Mouse (Mus musculus): ENCODE measurements at regions not wholly inside any gene's neighbourhood (a gene's known extent, or its start where the extent isn't known, plus 50 kb on each side); places are given as distances from the start of the nearest gene placed in this dataset.
"Not testable (repeated sequence)": the region's sequence is repeated elsewhere in the genome, so short reads cannot be mapped to it uniquely, and the experiment has no call there.

GRCm38 (mm10) chr14:18468611-18469010 lies 137.0 kb upstream of the Ube2e1 start:
- no peaks in the 10 kb centered on the region for H3K9me3 ChIP-seq (ENCODE audit: control insufficient read depth, low read length)
- ATAC-seq (ENCODE audit: low FRiP score), result no peak
- WGBS, result 85% methylated on average over 3 of the region's 3 CpGs

GRCm38 (mm10) chr14:18466864-18467263 lies 135.2 kb upstream of the Ube2e1 start:
- not testable (repeated sequence) for ATAC-seq (ENCODE audit: low FRiP score); H3K4me2 ChIP-seq (replicated peaks); DNase-seq (ENCODE audit: low spot score); H3K27me3 ChIP-seq (ENCODE audit: control insufficient read depth, insufficient read depth, low read length); H3K9ac ChIP-seq; H3K4me1 ChIP-seq (replicated peaks; ENCODE audit: control insufficient read depth, insufficient read depth, low read length); H3K36me3 ChIP-seq (replicated peaks; ENCODE audit: control insufficient read depth, insufficient read depth); H3K9me3 ChIP-seq (ENCODE audit: control insufficient read depth, low read length); H3K4me3 ChIP-seq (replicated peaks; ENCODE audit: low read length); H3K27ac ChIP-seq
- 68% methylated on average over 4 of the region's 4 CpGs for WGBS

More at GRCm38 (mm10) chr14:18468611-18469010, 137.0 kb upstream of the Ube2e1 start:
- H3K4me1 ChIP-seq (replicated peaks; ENCODE audit: control insufficient read depth, insufficient read depth, low read length), result no peaks in the 10 kb centered on the region
- no peak overlapping the region for H3K27ac ChIP-seq
- H3K4me2 ChIP-seq (replicated peaks), result no peak overlapping the region
- H3K27me3 ChIP-seq (ENCODE audit: control insufficient read depth, insufficient read depth, low read length), result no peaks in the 10 kb centered on the region
- no peak for DNase-seq (ENCODE audit: low spot score)
- H3K4me3 ChIP-seq (replicated peaks; ENCODE audit: low read length), result no peak overlapping the region
- no peaks in the 10 kb centered on the region for H3K36me3 ChIP-seq (replicated peaks; ENCODE audit: control insufficient read depth, insufficient read depth)
- no peak overlapping the region for H3K9ac ChIP-seq

GRCm38 (mm10) chr14:18464199-18464598 lies 132.5 kb upstream of the Ube2e1 start:
- 25% methylated on average over 5 of the region's 5 CpGs for WGBS
- H3K9ac ChIP-seq, result not testable (repeated sequence)

GRCm38 (mm10) chr14:18463230-18463873 lies 131.7 kb upstream of the Ube2e1 start:
- Histone ChIP-seq H3K36me3 (replicated peaks; ENCODE audit: control insufficient read depth, insufficient read depth) (no peaks in the 10 kb centered on the region), H3K27me3 (ENCODE audit: control insufficient read depth, insufficient read depth, low read length) (no peaks in the 10 kb centered on the region), H3K27ac (no peak overlapping the region), H3K9me3 (ENCODE audit: control insufficient read depth, low read length) (no peaks in the 10 kb centered on the region), H3K4me3 (replicated peaks; ENCODE audit: low read length) (no peak overlapping the region), H3K4me2 (replicated peaks) (0 out of 2 replicates have a peak overlapping the region, but pooled peaks have one; percentile 7), H3K9ac (no peak overlapping the region), H3K4me1 (replicated peaks; ENCODE audit: control insufficient read depth, insufficient read depth, low read length) (no peaks in the 10 kb centered on the region)
- DNase-seq (ENCODE audit: low spot score), result no peak
- no peak for ATAC-seq (ENCODE audit: low FRiP score)
- 42% methylated on average over 14 of the region's 14 CpGs for WGBS

More at GRCm38 (mm10) chr14:18464199-18464598, 132.5 kb upstream of the Ube2e1 start:
- H3K36me3 ChIP-seq (replicated peaks; ENCODE audit: control insufficient read depth, insufficient read depth); ATAC-seq (ENCODE audit: low FRiP score); H3K4me3 ChIP-seq (replicated peaks; ENCODE audit: low read length); H3K27ac ChIP-seq; DNase-seq (ENCODE audit: low spot score); H3K4me2 ChIP-seq (replicated peaks); H3K4me1 ChIP-seq (replicated peaks; ENCODE audit: control insufficient read depth, insufficient read depth, low read length); H3K27me3 ChIP-seq (ENCODE audit: control insufficient read depth, insufficient read depth, low read length); H3K9me3 ChIP-seq (ENCODE audit: control insufficient read depth, low read length): not testable (repeated sequence)

GRCm38 (mm10) chr14:18462381-18462780 lies 130.7 kb upstream of the Ube2e1 start:
- no peaks in the 10 kb centered on the region for H3K9me3 ChIP-seq (ENCODE audit: control insufficient read depth, low read length)
- DNase-seq (ENCODE audit: low spot score), result no peak
- H3K4me3 ChIP-seq (replicated peaks; ENCODE audit: low read length), result no peak overlapping the region
- no peak overlapping the region for H3K9ac ChIP-seq
- ATAC-seq (ENCODE audit: low FRiP score), result no peak
- no peaks in the 10 kb centered on the region for H3K36me3 ChIP-seq (replicated peaks; ENCODE audit: control insufficient read depth, insufficient read depth)
- H3K4me2 ChIP-seq (replicated peaks), result no peak overlapping the region
- no peak overlapping the region for H3K27ac ChIP-seq
- H3K27me3 ChIP-seq (ENCODE audit: control insufficient read depth, insufficient read depth, low read length), result no peaks in the 10 kb centered on the region
- H3K4me1 ChIP-seq (replicated peaks; ENCODE audit: control insufficient read depth, insufficient read depth, low read length), result no peaks in the 10 kb centered on the region
- WGBS, result 91% methylated on average over 4 of the region's 4 CpGs

GRCm38 (mm10) chr14:18448666-18449065 lies 117.0 kb upstream of the Ube2e1 start:
- WGBS, result 79% methylated on average over 1 of the region's 1 CpGs
- Histone ChIP-seq H3K9me3 (ENCODE audit: control insufficient read depth, low read length) (no peaks in the 10 kb centered on the region), H3K36me3 (replicated peaks; ENCODE audit: control insufficient read depth, insufficient read depth) (no peaks in the 10 kb centered on the region), H3K9ac (no peak overlapping the region), H3K4me1 (replicated peaks; ENCODE audit: control insufficient read depth, insufficient read depth, low read length) (no peaks in the 10 kb centered on the region), H3K27me3 (ENCODE audit: control insufficient read depth, insufficient read depth, low read length) (no peaks in the 10 kb centered on the region), H3K4me2 (replicated peaks) (no peak overlapping the region), H3K27ac (no peak overlapping the region), H3K4me3 (replicated peaks; ENCODE audit: low read length) (no peak overlapping the region)
- ATAC-seq (ENCODE audit: low FRiP score) (no peak), DNase-seq (ENCODE audit: low spot score) (no peak)

GRCm38 (mm10) chr14:18444492-18444891 lies 112.8 kb upstream of the Ube2e1 start:
- 88% methylated on average over 1 of the region's 1 CpGs for WGBS
- Histone ChIP-seq H3K4me3 (replicated peaks; ENCODE audit: low read length) (no peak overlapping the region), H3K27me3 (ENCODE audit: control insufficient read depth, insufficient read depth, low read length) (no peaks in the 10 kb centered on the region), H3K9ac (no peak overlapping the region), H3K4me1 (replicated peaks; ENCODE audit: control insufficient read depth, insufficient read depth, low read length) (no peaks in the 10 kb centered on the region), H3K36me3 (replicated peaks; ENCODE audit: control insufficient read depth, insufficient read depth) (no peaks in the 10 kb centered on the region), H3K9me3 (ENCODE audit: control insufficient read depth, low read length) (no peaks in the 10 kb centered on the region), H3K27ac (no peak overlapping the region), H3K4me2 (replicated peaks) (no peak overlapping the region)
- ATAC-seq (ENCODE audit: low FRiP score) (no peak), DNase-seq (ENCODE audit: low spot score) (no peak)

- ATAC-seq (ENCODE audit: low FRiP score); DNase-seq (ENCODE audit: low spot score); H3K36me3 ChIP-seq (replicated peaks; ENCODE audit: control insufficient read depth, insufficient read depth); H3K4me2 ChIP-seq (replicated peaks); H3K27me3 ChIP-seq (ENCODE audit: control insufficient read depth, insufficient read depth, low read length); H3K4me1 ChIP-seq (replicated peaks; ENCODE audit: control insufficient read depth, insufficient read depth, low read length); H3K27ac ChIP-seq; H3K9me3 ChIP-seq (ENCODE audit: control insufficient read depth, low read length); H3K4me3 ChIP-seq (replicated peaks; ENCODE audit: low read length); H3K9ac ChIP-seq: not testable (repeated sequence)
- 30% methylated on average over 4 of the region's 4 CpGs for WGBS
Measured at GRCm38 (mm10) chr14:18428968-18429367, 97.3 kb upstream of the Ube2e1 start.

- Histone ChIP-seq H3K27ac (no peak overlapping the region), H3K9ac (no peak overlapping the region), H3K27me3 (ENCODE audit: control insufficient read depth, insufficient read depth, low read length) (no peaks in the 10 kb centered on the region), H3K4me1 (replicated peaks; ENCODE audit: control insufficient read depth, insufficient read depth, low read length) (no peaks in the 10 kb centered on the region), H3K9me3 (ENCODE audit: control insufficient read depth, low read length) (no peaks in the 10 kb centered on the region), H3K4me2 (replicated peaks) (no peak overlapping the region), H3K36me3 (replicated peaks; ENCODE audit: control insufficient read depth, insufficient read depth) (no peaks in the 10 kb centered on the region), H3K4me3 (replicated peaks; ENCODE audit: low read length) (no peak overlapping the region)
- ATAC-seq (ENCODE audit: low FRiP score) (no peak), DNase-seq (ENCODE audit: low spot score) (no peak)
Measured at GRCm38 (mm10) chr14:18425887-18426286, 94.2 kb upstream of the Ube2e1 start.

- Histone ChIP-seq H3K4me2 (replicated peaks) (no peak overlapping the region), H3K9ac (no peak overlapping the region), H3K9me3 (ENCODE audit: control insufficient read depth, low read length) (no peaks in the 10 kb centered on the region), H3K36me3 (replicated peaks; ENCODE audit: control insufficient read depth, insufficient read depth) (no peaks in the 10 kb centered on the region), H3K4me1 (replicated peaks; ENCODE audit: control insufficient read depth, insufficient read depth, low read length) (no peaks in the 10 kb centered on the region), H3K27ac (no peak overlapping the region), H3K4me3 (replicated peaks; ENCODE audit: low read length) (no peak overlapping the region), H3K27me3 (ENCODE audit: control insufficient read depth, insufficient read depth, low read length) (no peaks in the 10 kb centered on the region)
- ATAC-seq (ENCODE audit: low FRiP score), result no peak
- DNase-seq (ENCODE audit: low spot score), result no peak
- 2% methylated on average over 2 of the region's 2 CpGs for WGBS
Measured at GRCm38 (mm10) chr14:18416839-18417238, 85.2 kb upstream of the Ube2e1 start.

Data from hindbrain, embryonic 14.5 days (tissue).